Mouse (Mus musculus) midbrain, embryonic 11.5 days (tissue): ENCODE measurements around the gene Smug1. TPM values are rescaled to one million over a fixed set of nuclear protein-coding genes. Genes with fewer than 3 reads are reported as not detected.

Source experiments
- ATAC-seq: fragments of 200-750 bp; cut with Nextera tagmentation; 2 replicates; pipeline ENCODE4 v1.8.0; 2017; ENCODE audit warnings: moderate TSS enrichment, moderate library complexity; ENCODE audit not compliant: low FRiP score
- DNase-seq: peaks from one replicate; pipeline ENCODE4 v3.0.0; 2015; ENCODE audit warnings: low spot score; ENCODE audit errors: missing footprints
- H3K27ac ChIP-seq: fragments of 300-500 bp; sonication (generic); 2 replicates; pipeline ENCODE4 v1.5.1; 2014; ENCODE audit warnings: low read depth, low read length
- H3K27me3 ChIP-seq: fragments of 300-500 bp; sonication (generic); 2 replicates; pipeline ENCODE4 v1.6.1; 2014; ENCODE audit warnings: mild to moderate bottlenecking, low read length, moderate library complexity, mixed read lengths; ENCODE audit not compliant: control insufficient read depth, insufficient read depth
- H3K36me3 ChIP-seq: fragments of 300-500 bp; sonication (generic); 2 replicates; pipeline ENCODE4 v1.6.1; 2014; ENCODE audit warnings: mild to moderate bottlenecking, low read length, moderate library complexity, mixed read lengths; ENCODE audit not compliant: control insufficient read depth, insufficient read depth
- H3K4me1 ChIP-seq: fragments of 300-500 bp; sonication (generic); 2 replicates; pipeline ENCODE4 v1.6.1; 2014; ENCODE audit warnings: low read length; ENCODE audit not compliant: control insufficient read depth, insufficient read depth
- H3K4me2 ChIP-seq: fragments of 300-500 bp; sonication (generic); 2 replicates; pipeline ENCODE4 v1.6.1; 2014; ENCODE audit warnings: mild to moderate bottlenecking, moderate library complexity
- H3K4me3 ChIP-seq: fragments of 300-500 bp; sonication (generic); 2 replicates; pipeline ENCODE4 v1.5.1; 2014; ENCODE audit warnings: low read depth, low read length
- H3K9ac ChIP-seq: fragments of 300-500 bp; sonication (generic); 2 replicates; pipeline ENCODE4 v1.6.1; 2014; ENCODE audit warnings: low read length
- H3K9me3 ChIP-seq: fragments of 300-500 bp; sonication (generic); 2 replicates; pipeline ENCODE4 v1.6.1; 2016; ENCODE audit warnings: low read length; ENCODE audit not compliant: control insufficient read depth
- WGBS: fragments of 180-500 bp; shearing (Covaris S2); extraction: QIAGEN DNeasy Blood & Tissue Kit; methylation state at CpG from one replicate; pipeline ENCODE4 v1.1.7; 2014; 5-methylcytosine and 5-hydroxymethylcytosine counted together
- polyA plus RNA-seq: library from polyadenylated mRNA; unstranded; fragments of >200 nt; fragmentation: Nextera tagmentation; extraction: Ambion mirVana; gene quantifications from 2 replicates; pipeline ENCODE4 v1.2.1, GENCODE M21; 2014

Smug1 gene
- polyA plus RNA-seq, 1 experiment from 2014 or later = 26.5 TPM

- WGBS = 53% methylated on average over 13 of the region's 13 CpGs
- Histone ChIP-seq H3K4me1 (peaks cover 11% of the 10 kb centered on the region; the same call in 1 of the 2 replicates), H3K4me2 (no peak overlapping the region), H3K9me3 (no peaks in the 10 kb centered on the region), H3K27ac (no peak overlapping the region), H3K27me3 (no peaks in the 10 kb centered on the region; the same call in none of the 2 replicates), H3K36me3 (no peaks in the 10 kb centered on the region), H3K4me3 (no peak overlapping the region), H3K9ac (no peak overlapping the region)
- ATAC-seq (no peak), DNase-seq (no peak)
Measured at GRCm38 (mm10) chr15:103135431-103135947, 31.4 kb downstream of the Smug1 start.

GRCm38 (mm10) chr15:103134277-103135086 lies 32.4 kb downstream of the Smug1 start:
- Histone ChIP-seq H3K9ac (no peak overlapping the region), H3K4me1 (peaks cover 11% of the 10 kb centered on the region; the same call in 1 of the 2 replicates), H3K4me2 (no peak overlapping the region), H3K27ac (no peak overlapping the region), H3K9me3 (no peaks in the 10 kb centered on the region), H3K36me3 (no peaks in the 10 kb centered on the region), H3K27me3 (no peaks in the 10 kb centered on the region; the same call in none of the 2 replicates), H3K4me3 (no peak overlapping the region)
- WGBS = 38% methylated on average over 5 of the region's 5 CpGs
- 0 out of 2 replicates have a peak, but pooled peaks have one; percentile 15 for ATAC-seq
- no peak for DNase-seq

GRCm38 (mm10) chr15:103133761-103134160 lies 33.1 kb downstream of the Smug1 start:
- Histone ChIP-seq H3K27ac (no peak overlapping the region), H3K27me3 (no peaks in the 10 kb centered on the region; the same call in none of the 2 replicates), H3K9me3 (no peaks in the 10 kb centered on the region), H3K9ac (no peak overlapping the region), H3K4me3 (no peak overlapping the region), H3K36me3 (no peaks in the 10 kb centered on the region), H3K4me2 (no peak overlapping the region), H3K4me1 (peaks cover 11% of the 10 kb centered on the region; the same call in 1 of the 2 replicates)
- 15% methylated on average over 4 of the region's 4 CpGs for WGBS
- DNase-seq (no peak), ATAC-seq (peak; percentile 81)

- Histone ChIP-seq H3K9ac (no peak overlapping the region), H3K27me3 (no peaks in the 10 kb centered on the region; the same call in 1 of the 2 replicates), H3K4me3 (no peak overlapping the region), H3K36me3 (no peaks in the 10 kb centered on the region), H3K27ac (no peak overlapping the region), H3K4me2 (no peak overlapping the region), H3K9me3 (no peaks in the 10 kb centered on the region), H3K4me1 (peaks cover 11% of the 10 kb centered on the region; the same call in 1 of the 2 replicates)
- no peak for ATAC-seq
- WGBS = 36% methylated on average over 1 of the region's 1 CpGs
- no peak for DNase-seq
Measured at GRCm38 (mm10) chr15:103130729-103131128, 36.2 kb downstream of the Smug1 start.

GRCm38 (mm10) chr15:103129289-103129688 lies 37.6 kb downstream of the Smug1 start:
- Histone ChIP-seq H3K36me3 (no peaks in the 10 kb centered on the region), H3K4me1 (peaks cover 6% of the 10 kb centered on the region; the same call in 1 of the 2 replicates), H3K27me3 (no peaks in the 10 kb centered on the region; the same call in 1 of the 2 replicates), H3K9me3 (no peaks in the 10 kb centered on the region), H3K4me2 (no peak overlapping the region), H3K9ac (no peak overlapping the region), H3K27ac (no peak overlapping the region), H3K4me3 (no peak overlapping the region)
- WGBS = 60% methylated on average over 6 of the region's 6 CpGs
- DNase-seq = no peak
- no peak for ATAC-seq

- 77% methylated on average over 1 of the region's 1 CpGs for WGBS
- DNase-seq = no peak
Measured at GRCm38 (mm10) chr15:103128056-103128833, 38.6 kb downstream of the Smug1 start.

GRCm38 (mm10) chr15:103125982-103126381 lies 40.9 kb downstream of the Smug1 start:
- no peak overlapping the region for H3K27ac ChIP-seq
- no peak overlapping the region for H3K9ac ChIP-seq
- H3K4me1 ChIP-seq = peaks cover 3% of the 10 kb centered on the region
- 90% methylated on average over 5 of the region's 5 CpGs for WGBS
- no peak overlapping the region for H3K4me2 ChIP-seq
- no peaks in the 10 kb centered on the region for H3K27me3 ChIP-seq
- ATAC-seq = no peak
- no peaks in the 10 kb centered on the region for H3K36me3 ChIP-seq
- no peaks in the 10 kb centered on the region for H3K9me3 ChIP-seq
- no peak overlapping the region for H3K4me3 ChIP-seq
- no peak for DNase-seq

More at GRCm38 (mm10) chr15:103128056-103128833, 38.6 kb downstream of the Smug1 start:
- H3K27ac ChIP-seq = no peak overlapping the region
- H3K4me2 ChIP-seq = no peak overlapping the region
- H3K27me3 ChIP-seq = no peaks in the 10 kb centered on the region; the same call in 1 of the 2 replicates
- H3K4me1 ChIP-seq = no peaks in the 10 kb centered on the region
- no peak overlapping the region for H3K4me3 ChIP-seq
- no peaks in the 10 kb centered on the region for H3K9me3 ChIP-seq
- H3K36me3 ChIP-seq = no peaks in the 10 kb centered on the region
- H3K9ac ChIP-seq = no peak overlapping the region
- ATAC-seq = no peak

GRCm38 (mm10) chr15:103124254-103124653 lies 42.6 kb downstream of the Smug1 start:
- Histone ChIP-seq H3K27me3 (no peaks in the 10 kb centered on the region), H3K9ac (no peak overlapping the region), H3K9me3 (no peaks in the 10 kb centered on the region), H3K4me3 (no peak overlapping the region), H3K4me1 (peaks cover 3% of the 10 kb centered on the region), H3K4me2 (no peak overlapping the region), H3K36me3 (no peaks in the 10 kb centered on the region), H3K27ac (no peak overlapping the region)
- WGBS = 78% methylated on average over 1 of the region's 1 CpGs
- ATAC-seq (no peak), DNase-seq (no peak)
